Mouse (Mus musculus): Measurements from ENCODE around the gene Acap2.

- TF ChIP-seq TAL1 (IDR thresholded peaks at IDR 0.05; ENCODE audit: low read length), result no peak
- TF ChIP-seq GATA1 (IDR thresholded peaks at IDR 0.05; ENCODE audit: low read length), result no peak
These were observed 51.2 kb downstream of the Acap2 start for GRCm38 (mm10) chr16:31149841-31150240.
